Mouse (Mus musculus) lung, postnatal 0 days (tissue): ENCODE results near the gene Prss47.

Experiments used
- CTCF ChIP-seq: IDR thresholded peaks from 2 replicates; pipeline ENCODE4 v1.5.1; 2016; ENCODE audit warnings: antibody characterized with exemption, mild to moderate bottlenecking
- EP300 ChIP-seq: IDR thresholded peaks from 2 replicates; pipeline ENCODE4 v1.6.1; 2016; ENCODE audit warnings: antibody characterized with exemption, mild to moderate bottlenecking, control low read depth

DNA sequence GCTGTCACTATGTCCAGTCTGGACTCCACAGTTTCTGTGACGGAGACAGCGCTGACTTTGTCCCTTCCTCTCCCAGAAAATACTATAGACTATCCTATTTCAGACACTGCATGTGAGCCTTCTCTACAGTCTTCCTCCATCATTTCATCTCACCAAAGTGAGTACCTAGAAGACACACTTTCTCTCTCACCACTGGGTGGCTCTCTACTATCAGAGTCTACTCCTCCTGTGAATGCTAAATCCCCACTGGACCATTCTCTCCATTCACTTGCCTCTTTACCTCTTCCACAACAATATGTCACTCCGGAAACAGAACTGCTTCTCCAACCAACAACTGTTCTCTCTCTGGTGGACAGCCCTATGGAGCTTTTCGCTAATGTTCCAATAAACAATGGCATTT, 17.5 kb downstream of the Prss47 start:
- TF ChIP-seq CTCF (peak; percentile 24), EP300 (no peak)
